Mouse (Mus musculus) CH12.LX (cell line): ENCODE measurements around the gene Dus3l.

Experiments
- CTCF ChIP-seq, 2 experiments: IDR thresholded peaks in 1 of 2; conservative IDR thresholded peaks in 1 of 2; 2 replicates each; pipeline ENCODE4 v1.5.1; 2011 to 2012; ENCODE audit warnings: low read depth in 2 of 2, low read length in 2 of 2, improper control_type of control experiment in 1 of 2, inconsistent platforms in 1 of 2, mild to moderate bottlenecking in 1 of 2, moderate library complexity in 1 of 2
- EP300 ChIP-seq: IDR thresholded peaks from 2 replicates; pipeline ENCODE4 v1.6.1; 2011; ENCODE audit warnings: low read length, improper control_type of control experiment
- MAFK ChIP-seq: IDR thresholded peaks from 2 replicates; pipeline ENCODE4 v1.6.1; 2011; ENCODE audit warnings: low read length, improper control_type of control experiment; ENCODE audit not compliant: insufficient replicate concordance
- MAX ChIP-seq: IDR thresholded peaks from 2 replicates; pipeline ENCODE4 v1.6.1; 2011; ENCODE audit warnings: low read length, improper control_type of control experiment
- MEF2A ChIP-seq: IDR thresholded peaks from 2 replicates; pipeline ENCODE4 v1.6.1; 2014; ENCODE audit warnings: low read depth, mild to moderate bottlenecking, inconsistent platforms, low read length, improper control_type of control experiment, borderline replicate concordance
- POLR2A ChIP-seq: IDR thresholded peaks from 2 replicates; pipeline ENCODE4 v1.6.1; 2011; ENCODE audit warnings: low read depth, mild to moderate bottlenecking, improper control_type of control experiment, low read length
- SIN3A ChIP-seq: IDR thresholded peaks from 2 replicates; pipeline ENCODE4 v1.6.1; 2012; ENCODE audit warnings: low read length, improper control_type of control experiment, inconsistent platforms
- SMC3 ChIP-seq: IDR thresholded peaks from 2 replicates; pipeline ENCODE4 v1.6.1; 2011; ENCODE audit warnings: low read depth, low read length, improper control_type of control experiment
- TCF12 ChIP-seq: IDR thresholded peaks from 2 replicates; pipeline ENCODE4 v1.6.1; 2014; ENCODE audit warnings: low read depth, mild to moderate bottlenecking, inconsistent platforms, low read length, improper control_type of control experiment

DNA sequence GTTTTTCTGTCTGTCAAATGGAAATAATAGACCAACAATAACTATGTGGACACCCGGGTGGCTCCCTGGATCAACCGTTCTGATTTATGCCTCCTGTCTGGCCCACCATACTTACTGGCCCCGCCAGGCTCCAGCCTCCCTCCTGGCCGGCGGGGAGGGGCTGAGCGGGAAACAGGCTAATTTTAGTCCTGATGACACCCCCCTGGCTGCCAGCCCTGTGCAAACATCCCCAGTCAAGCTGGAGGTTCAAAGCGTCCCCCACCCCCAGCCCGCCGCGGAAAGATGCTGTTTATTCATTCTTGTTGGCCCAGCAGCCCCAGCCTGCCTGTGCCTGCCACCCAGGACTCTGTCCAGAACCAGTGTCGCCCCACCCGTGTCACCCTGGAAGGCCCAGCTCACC, 36.4 kb upstream of the Dus3l start:
- no peak for TF ChIP-seq SIN3A
- no peak for TF ChIP-seq CTCF (conservative IDR thresholded peaks at IDR 0.05 in 1 of 2, IDR thresholded peaks at IDR 0.05 in 1 of 2; ENCODE audit: low read depth in 2 of 2, low read length in 2 of 2)
- no peak for TF ChIP-seq POLR2A
- no peak for TF ChIP-seq MAFK
- no peak for TF ChIP-seq MEF2A
- no peak for TF ChIP-seq EP300
- no peak for TF ChIP-seq SMC3
- TF ChIP-seq TCF12 = no peak
- TF ChIP-seq MAX = no peak
